Mouse (Mus musculus) kidney, adult 18-20 months (tissue): ENCODE measurements around the gene Klhl29.

Experiments used
- DNase-seq: peaks from one replicate; pipeline ENCODE4 v3.0.0; 2021

Gene Klhl29

GRCm38 (mm10) chr12:5252569-5252968, 122.9 kb downstream of the Klhl29 start:
- no peak for DNase-seq

GRCm38 (mm10) chr12:5250042-5250441, 125.4 kb downstream of the Klhl29 start:
- peak; percentile 79 for DNase-seq

- no peak for DNase-seq
Measured at GRCm38 (mm10) chr12:5249068-5249467, 126.4 kb downstream of the Klhl29 start.

GRCm38 (mm10) chr12:5247505-5247904, 128.0 kb downstream of the Klhl29 start:
- DNase-seq: no peak

GRCm38 (mm10) chr12:5246721-5247341, 128.7 kb downstream of the Klhl29 start:
- no peak for DNase-seq

- no peak for DNase-seq
Measured at GRCm38 (mm10) chr12:5246193-5246621, 129.3 kb downstream of the Klhl29 start.

GRCm38 (mm10) chr12:5245207-5245597, 130.3 kb downstream of the Klhl29 start:
- DNase-seq: no peak

GRCm38 (mm10) chr12:5244431-5245206, 130.9 kb downstream of the Klhl29 start:
- DNase-seq: no peak

GRCm38 (mm10) chr12:5243867-5244266, 131.6 kb downstream of the Klhl29 start:
- DNase-seq: no peak

GRCm38 (mm10) chr12:5243449-5243848, 132.0 kb downstream of the Klhl29 start:
- no peak for DNase-seq

- no peak for DNase-seq
Measured at GRCm38 (mm10) chr12:5242551-5243330, 132.7 kb downstream of the Klhl29 start.

- DNase-seq: no peak
Measured at GRCm38 (mm10) chr12:5239451-5240245, 135.8 kb downstream of the Klhl29 start.

GRCm38 (mm10) chr12:5237078-5237477, 138.4 kb downstream of the Klhl29 start:
- peak; percentile 54 for DNase-seq

- DNase-seq: no peak
Measured at GRCm38 (mm10) chr12:5235596-5235995, 139.9 kb downstream of the Klhl29 start.

- DNase-seq: no peak
Measured at GRCm38 (mm10) chr12:5230504-5230903, 145.0 kb downstream of the Klhl29 start.

- no peak for DNase-seq
Measured at GRCm38 (mm10) chr12:5226676-5227654, 148.5 kb downstream of the Klhl29 start.

GRCm38 (mm10) chr12:5223595-5223994, 151.9 kb downstream of the Klhl29 start:
- DNase-seq: no peak

GRCm38 (mm10) chr12:5222439-5223202, 152.9 kb downstream of the Klhl29 start:
- no peak for DNase-seq

GRCm38 (mm10) chr12:5219913-5220575, 155.4 kb downstream of the Klhl29 start:
- no peak for DNase-seq
